Mouse (Mus musculus) bone marrow macrophage, adult 2 months (primary cell): Measurements from ENCODE around the gene Kcnd2.

Experiments used
- CTCF ChIP-seq: IDR thresholded peaks from 2 replicates; pipeline ENCODE4 v1.5.1; 2012; ENCODE audit warnings: low read depth, mild to moderate bottlenecking, low read length, moderate library complexity
- POLR2A ChIP-seq: IDR thresholded peaks from 2 replicates; pipeline ENCODE4 v1.6.1; 2012; ENCODE audit warnings: mild to moderate bottlenecking, low read depth, low read length, borderline replicate concordance

- TF ChIP-seq CTCF (no peak), POLR2A (no peak)
These were observed 1.9 kb downstream of the Kcnd2 start for GRCm38 (mm10) chr6:21217156-21217555.
